Mouse (Mus musculus) stomach, postnatal 0 days (tissue): ENCODE data around the gene Ccdc77. TPM values are rescaled to one million over a fixed set of nuclear protein-coding genes. Genes with fewer than 3 reads are reported as not detected.
A peak's percentile ranks its signal among the peaks of the same experiment; 100 is the strongest.

Experiments used
- ATAC-seq: fragments of 200-750 bp; cut with Nextera tagmentation; 2 replicates; pipeline ENCODE4 v1.8.0; 2017; ENCODE audit not compliant: low FRiP score, low TSS enrichment
- DNase-seq: peaks from one replicate; pipeline ENCODE4 v3.0.0-alpha.2; 2016; ENCODE audit warnings: low spot score
- H3K27ac ChIP-seq: fragments of 300-500 bp; sonication (generic); replicated peaks from 2 replicates; pipeline ENCODE4 v1.5.1; 2014; ENCODE audit warnings: mild to moderate bottlenecking, control low read depth
- H3K27me3 ChIP-seq: fragments of 300-500 bp; sonication (generic); 2 replicates; pipeline ENCODE4 v1.6.1; 2014; ENCODE audit warnings: low read length; ENCODE audit not compliant: control insufficient read depth, insufficient read depth
- H3K36me3 ChIP-seq: fragments of 300-500 bp; sonication (generic); 2 replicates; pipeline ENCODE4 v1.6.1; 2014; ENCODE audit warnings: low read length, mixed read lengths; ENCODE audit not compliant: control insufficient read depth, insufficient read depth
- H3K4me1 ChIP-seq: fragments of 300-500 bp; sonication (generic); replicated peaks from 2 replicates; pipeline ENCODE4 v1.6.1; 2014; ENCODE audit warnings: antibody characterized with exemption; ENCODE audit not compliant: control insufficient read depth, insufficient read depth
- H3K4me2 ChIP-seq: fragments of 300-500 bp; sonication (generic); replicated peaks from 2 replicates; pipeline ENCODE4 v1.6.1; 2014; ENCODE audit warnings: low read depth, mild to moderate bottlenecking, control low read depth, moderate library complexity
- H3K4me3 ChIP-seq: fragments of 300-500 bp; sonication (generic); 2 replicates; pipeline ENCODE4 v1.5.1; 2014; ENCODE audit warnings: low read depth, low read length, control low read depth
- H3K9ac ChIP-seq: fragments of 300-500 bp; sonication (generic); 2 replicates; pipeline ENCODE4 v1.6.1; 2014; ENCODE audit warnings: mild to moderate bottlenecking, low read length, control low read depth, mixed read lengths
- H3K9me3 ChIP-seq: fragments of 300-500 bp; sonication (generic); 2 replicates; pipeline ENCODE4 v1.6.1; 2016; ENCODE audit warnings: low read length; ENCODE audit not compliant: control insufficient read depth
- CTCF ChIP-seq: IDR thresholded peaks from 2 replicates; pipeline ENCODE4 v1.5.1; 2016; ENCODE audit warnings: antibody characterized with exemption, low read depth, mild to moderate bottlenecking, moderate library complexity
- EP300 ChIP-seq: optimal IDR thresholded peaks from 2 replicates; pipeline ENCODE3; 2016; ENCODE audit warnings: antibody characterized with exemption
- WGBS: fragments of 180-500 bp; shearing (Covaris S2); extraction: QIAGEN DNeasy Blood & Tissue Kit; methylation state at CpG from one replicate; pipeline ENCODE4 v1.1.7; 2014; 5-methylcytosine and 5-hydroxymethylcytosine counted together
- polyA plus RNA-seq: library from polyadenylated mRNA; unstranded; fragments of >200 nt; fragmentation: Nextera tagmentation; extraction: Ambion mirVana; gene quantifications from 2 replicates; pipeline ENCODE4 v1.2.1, GENCODE M21; 2015

The Ccdc77 gene
- polyA plus RNA-seq, 1 experiment from 2014 or later = 11.0 TPM

- Histone ChIP-seq H3K9ac (no peak overlapping the region), H3K36me3 (peaks cover 30% of the 10 kb centered on the region), H3K27me3 (no peaks in the 10 kb centered on the region), H3K4me3 (no peak overlapping the region), H3K27ac (no peak overlapping the region), H3K4me1 (no peaks in the 10 kb centered on the region), H3K9me3 (no peaks in the 10 kb centered on the region), H3K4me2 (no peak overlapping the region)
- WGBS = 85% methylated on average over 2 of the region's 2 CpGs
- no peak for ATAC-seq
- TF ChIP-seq CTCF = no peak
- no peak for TF ChIP-seq EP300
- DNase-seq = no peak
Observed at GRCm38 (mm10) chr6:120376736-120377135, 12.6 kb upstream of the Ccdc77 start.

GRCm38 (mm10) chr6:120365051-120365450 lies 877 bp upstream of the Ccdc77 start:
- peaks cover 11% of the 10 kb centered on the region; the same call in 1 of the 2 replicates for H3K36me3 ChIP-seq
- H3K9me3 ChIP-seq = no peaks in the 10 kb centered on the region
- peak overlapping the region; percentile 74 for H3K4me2 ChIP-seq
- H3K27ac ChIP-seq = 0 out of 2 replicates have a peak overlapping the region, but pooled peaks have one; percentile 13
- ATAC-seq = no peak
- H3K4me3 ChIP-seq = peak overlapping the region; percentile 96
- no peaks in the 10 kb centered on the region for H3K4me1 ChIP-seq
- TF ChIP-seq EP300 = no peak
- no peak for TF ChIP-seq CTCF
- 3% methylated on average over 15 of the region's 15 CpGs for WGBS
- no peaks in the 10 kb centered on the region for H3K27me3 ChIP-seq
- H3K9ac ChIP-seq = peak overlapping the region; percentile 95
- DNase-seq = peak; percentile 24

- TF ChIP-seq EP300 = no peak
- TF ChIP-seq CTCF = no peak
- DNase-seq (no peak), ATAC-seq (peak; percentile 27)
- Histone ChIP-seq H3K4me1 (no peaks in the 10 kb centered on the region), H3K4me3 (peak overlapping the region; percentile 96), H3K27ac (peak overlapping the region; percentile 98), H3K9me3 (no peaks in the 10 kb centered on the region), H3K27me3 (no peaks in the 10 kb centered on the region), H3K36me3 (peaks cover 8% of the 10 kb centered on the region; the same call in 1 of the 2 replicates), H3K4me2 (peak overlapping the region; percentile 74), H3K9ac (peak overlapping the region; percentile 95)
- WGBS = under 1% methylated on average over 31 of the region's 31 CpGs
Observed at GRCm38 (mm10) chr6:120364523-120364905, 340 bp upstream of the Ccdc77 start.

GRCm38 (mm10) chr6:120362774-120363687 lies 1.1 kb downstream of the Ccdc77 start:
- no peaks in the 10 kb centered on the region for H3K9me3 ChIP-seq
- peak overlapping the region; percentile 98 for H3K27ac ChIP-seq
- no peaks in the 10 kb centered on the region for H3K36me3 ChIP-seq
- DNase-seq = peak; percentile 27
- H3K4me1 ChIP-seq = no peaks in the 10 kb centered on the region
- no peaks in the 10 kb centered on the region for H3K27me3 ChIP-seq
- peak overlapping the region; percentile 95 for H3K9ac ChIP-seq
- 16% methylated on average over 15 of the region's 15 CpGs for WGBS
- TF ChIP-seq CTCF (no peak), EP300 (no peak)
- peak overlapping the region; percentile 96 for H3K4me3 ChIP-seq
- peak overlapping the region; percentile 74 for H3K4me2 ChIP-seq
- ATAC-seq = no peak

- TF ChIP-seq EP300 = no peak
- no peak for TF ChIP-seq CTCF
- ATAC-seq = no peak
- H3K9me3 ChIP-seq = no peaks in the 10 kb centered on the region
- H3K9ac ChIP-seq = no peak overlapping the region
- no peak overlapping the region for H3K4me2 ChIP-seq
- no peak for DNase-seq
- no peaks in the 10 kb centered on the region for H3K27me3 ChIP-seq
- no peaks in the 10 kb centered on the region for H3K36me3 ChIP-seq
- H3K4me1 ChIP-seq = no peaks in the 10 kb centered on the region
- WGBS = 96% methylated on average over 2 of the region's 2 CpGs
- 0 out of 2 replicates have a peak overlapping the region, but pooled peaks have one; percentile 13 for H3K27ac ChIP-seq
- H3K4me3 ChIP-seq = no peak overlapping the region
Observed at GRCm38 (mm10) chr6:120362124-120362523, 2.0 kb downstream of the Ccdc77 start.
